Mouse (Mus musculus): ENCODE measurements at regions not wholly inside any gene's neighbourhood (a gene's known extent, or its start where the extent isn't known, plus 50 kb on each side); places are given as distances from the start of the nearest gene placed in this dataset.
A peak's percentile ranks its signal among the peaks of the same experiment; 100 is the strongest.

DNA sequence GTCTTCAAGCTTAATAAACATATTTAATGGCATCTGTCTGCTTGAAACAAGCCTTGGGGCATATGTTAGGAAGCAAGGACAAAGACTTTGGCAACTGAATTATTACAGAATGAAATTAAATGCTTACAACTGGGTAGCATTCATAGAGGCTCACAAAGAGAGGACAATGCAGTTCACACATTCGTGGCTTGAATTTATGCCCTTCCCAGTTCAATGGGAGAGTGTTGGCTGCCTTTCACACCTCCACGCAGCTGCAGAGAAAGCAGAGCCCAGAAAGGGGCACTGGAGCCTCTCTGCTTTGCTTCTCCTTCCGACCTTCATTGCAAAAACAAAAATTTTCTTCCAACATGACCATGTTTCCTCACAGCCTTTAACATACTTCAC, 800.3 kb downstream of the Tmem182 start:
- Histone ChIP-seq H3K4me2 (replicated peaks; ENCODE audit: low read depth) (no peak overlapping the region), H3K36me3 (ENCODE audit: control insufficient read depth, insufficient read depth, low read length) (no peaks in the 10 kb centered on the region), H3K4me1 (replicated peaks; ENCODE audit: control insufficient read depth, insufficient read depth) (no peaks in the 10 kb centered on the region), H3K27ac (replicated peaks) (no peak overlapping the region), H3K27me3 (ENCODE audit: control insufficient read depth, insufficient read depth, low read length) (no peaks in the 10 kb centered on the region), H3K9ac (ENCODE audit: low read length) (no peak overlapping the region), H3K9me3 (ENCODE audit: control insufficient read depth, low read length) (no peaks in the 10 kb centered on the region), H3K4me3 (ENCODE audit: low read depth, low read length) (no peak overlapping the region)
- 28% methylated on average over 3 of the region's 3 CpGs for WGBS
- DNase-seq (ENCODE audit: low spot score) (no peak), ATAC-seq (ENCODE audit: low FRiP score, low TSS enrichment) (no peak)
- no peak for TF ChIP-seq CTCF (IDR thresholded peaks at IDR 0.05; ENCODE audit: low read depth)
- no peak for TF ChIP-seq EP300 (optimal IDR thresholded peaks at IDR 0.05)

DNA sequence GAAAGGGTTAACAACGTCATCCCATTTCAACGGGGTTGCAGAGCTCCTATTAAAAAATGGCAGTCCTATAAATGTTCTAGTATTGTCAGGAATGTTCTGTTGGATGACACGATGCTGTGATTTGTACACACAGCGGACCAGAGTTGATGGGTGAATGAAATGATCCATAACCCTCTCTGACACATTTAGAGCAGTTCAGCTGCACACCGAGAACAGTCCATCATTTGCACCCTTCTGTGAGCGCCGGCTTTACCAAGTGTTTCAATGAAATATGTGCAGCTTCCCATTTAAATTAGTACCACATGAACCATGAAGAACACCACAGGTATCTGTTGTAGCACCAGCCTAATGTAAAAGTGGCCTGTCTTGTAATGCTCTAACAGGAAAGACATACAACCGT, 805.4 kb downstream of the Tmem182 start:
- no peak for DNase-seq (ENCODE audit: low spot score)
- Histone ChIP-seq H3K27me3 (ENCODE audit: control insufficient read depth, insufficient read depth, low read length) (no peaks in the 10 kb centered on the region), H3K36me3 (ENCODE audit: control insufficient read depth, insufficient read depth, low read length) (no peaks in the 10 kb centered on the region), H3K4me2 (replicated peaks; ENCODE audit: low read depth) (no peak overlapping the region), H3K4me1 (replicated peaks; ENCODE audit: control insufficient read depth, insufficient read depth) (no peaks in the 10 kb centered on the region), H3K4me3 (ENCODE audit: low read depth, low read length) (no peak overlapping the region), H3K9ac (ENCODE audit: low read length) (no peak overlapping the region), H3K27ac (replicated peaks) (no peak overlapping the region), H3K9me3 (ENCODE audit: control insufficient read depth, low read length) (no peaks in the 10 kb centered on the region)
- ATAC-seq (ENCODE audit: low FRiP score, low TSS enrichment): no peak
- TF ChIP-seq CTCF (IDR thresholded peaks at IDR 0.05; ENCODE audit: low read depth): no peak
- TF ChIP-seq EP300 (optimal IDR thresholded peaks at IDR 0.05): no peak
- 73% methylated on average over 8 of the region's 8 CpGs for WGBS

DNA sequence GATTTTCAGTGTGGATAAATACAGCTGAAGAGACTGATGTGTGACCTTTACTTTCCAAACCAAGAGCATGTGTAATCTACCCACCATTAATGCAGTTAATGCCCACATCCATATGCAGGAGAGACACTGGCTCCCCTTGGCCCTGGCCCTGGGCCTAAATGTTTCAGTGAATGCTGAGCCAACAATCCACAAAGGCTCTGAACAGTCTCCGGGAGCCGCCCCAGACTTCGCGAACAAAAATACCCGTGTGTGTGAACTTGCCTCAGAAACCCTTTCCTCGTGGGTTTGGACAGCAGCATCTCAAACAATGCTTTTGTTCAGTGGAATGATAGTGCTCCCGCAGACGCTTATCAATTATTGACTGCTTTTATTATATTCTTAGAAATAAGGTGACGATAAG, 846.4 kb downstream of the Tmem182 start:
- Histone ChIP-seq H3K4me2 (replicated peaks; ENCODE audit: low read depth) (no peak overlapping the region), H3K9ac (ENCODE audit: low read length) (no peak overlapping the region), H3K4me1 (replicated peaks; ENCODE audit: control insufficient read depth, insufficient read depth) (no peaks in the 10 kb centered on the region), H3K9me3 (ENCODE audit: control insufficient read depth, low read length) (no peaks in the 10 kb centered on the region), H3K36me3 (ENCODE audit: control insufficient read depth, insufficient read depth, low read length) (no peaks in the 10 kb centered on the region), H3K27me3 (ENCODE audit: control insufficient read depth, insufficient read depth, low read length) (no peaks in the 10 kb centered on the region), H3K4me3 (ENCODE audit: low read depth, low read length) (no peak overlapping the region), H3K27ac (replicated peaks) (no peak overlapping the region)
- TF ChIP-seq CTCF (IDR thresholded peaks at IDR 0.05; ENCODE audit: low read depth): no peak
- no peak for TF ChIP-seq EP300 (optimal IDR thresholded peaks at IDR 0.05)
- no peak for ATAC-seq (ENCODE audit: low FRiP score, low TSS enrichment)
- no peak for DNase-seq (ENCODE audit: low spot score)
- WGBS: 48% methylated on average over 9 of the region's 9 CpGs

DNA sequence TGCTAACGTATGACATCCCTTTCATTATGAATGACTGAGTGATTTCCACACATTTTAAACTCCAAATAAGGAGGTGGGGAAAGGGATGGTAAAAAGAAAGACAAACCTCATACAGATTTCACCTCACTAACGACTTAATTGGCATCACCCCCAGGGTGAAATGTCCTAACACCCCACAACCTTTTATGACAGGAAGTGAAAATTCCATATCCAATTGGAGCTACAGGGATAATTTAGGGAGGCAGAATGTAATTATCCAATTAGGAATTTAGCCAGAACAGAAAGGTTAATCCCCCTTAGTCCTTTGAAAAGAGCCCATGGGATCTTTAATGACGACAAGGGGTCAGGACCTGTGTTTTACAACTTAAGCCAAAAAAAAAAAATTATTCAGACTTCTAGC, 846.8 kb downstream of the Tmem182 start:
- DNase-seq (ENCODE audit: low spot score) (no peak), ATAC-seq (ENCODE audit: low FRiP score, low TSS enrichment) (no peak)
- H3K9me3 ChIP-seq (ENCODE audit: control insufficient read depth, low read length): no peaks in the 10 kb centered on the region
- H3K4me1 ChIP-seq (replicated peaks; ENCODE audit: control insufficient read depth, insufficient read depth): no peaks in the 10 kb centered on the region
- TF ChIP-seq CTCF (IDR thresholded peaks at IDR 0.05; ENCODE audit: low read depth) (no peak), EP300 (optimal IDR thresholded peaks at IDR 0.05) (no peak)
- no peak overlapping the region for H3K9ac ChIP-seq (ENCODE audit: low read length)
- no peaks in the 10 kb centered on the region for H3K27me3 ChIP-seq (ENCODE audit: control insufficient read depth, insufficient read depth, low read length)
- H3K4me3 ChIP-seq (ENCODE audit: low read depth, low read length): no peak overlapping the region
- H3K4me2 ChIP-seq (replicated peaks; ENCODE audit: low read depth): no peak overlapping the region
- 43% methylated on average over 3 of the region's 3 CpGs for WGBS
- H3K36me3 ChIP-seq (ENCODE audit: control insufficient read depth, insufficient read depth, low read length): no peaks in the 10 kb centered on the region
- H3K27ac ChIP-seq (replicated peaks): no peak overlapping the region

DNA sequence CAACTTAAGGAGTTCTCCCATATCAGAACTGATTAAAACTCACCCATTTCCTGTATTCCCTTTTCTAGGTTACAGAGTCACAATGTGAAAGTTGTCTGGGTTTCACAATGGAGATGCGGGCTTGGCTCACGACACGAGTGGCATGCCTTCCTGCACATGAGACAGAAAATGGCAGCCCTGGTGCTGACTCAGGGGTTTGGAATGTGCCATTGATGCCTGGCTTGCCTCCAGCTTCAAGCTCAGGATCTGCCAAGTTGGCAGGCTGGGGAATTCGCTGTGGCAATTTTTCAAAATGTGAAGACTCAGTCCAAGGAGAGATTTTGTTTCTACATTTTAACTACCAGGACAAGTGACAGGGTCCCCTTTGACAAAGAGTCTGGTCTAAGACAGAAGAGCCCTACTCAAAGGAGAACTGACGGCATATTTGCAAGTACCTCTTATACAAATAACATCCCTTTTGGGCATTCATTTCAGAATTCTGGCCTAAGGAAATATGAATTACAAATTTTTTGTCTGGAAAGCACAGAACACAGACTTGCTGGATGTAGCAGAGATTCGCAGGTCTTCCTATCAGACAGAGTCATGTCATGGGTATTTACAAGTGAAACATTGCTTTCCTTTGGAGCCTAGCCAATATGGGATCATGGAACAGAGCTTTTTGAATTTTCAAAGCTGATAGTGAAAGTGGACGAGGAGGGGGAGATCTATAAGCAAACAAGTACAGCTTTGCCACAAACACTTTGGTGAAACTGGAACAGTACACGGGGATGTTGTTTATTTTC, 847.4 kb downstream of the Tmem182 start:
- no peaks in the 10 kb centered on the region for H3K36me3 ChIP-seq (ENCODE audit: control insufficient read depth, insufficient read depth, low read length)
- no peak overlapping the region for H3K9ac ChIP-seq (ENCODE audit: low read length)
- H3K4me3 ChIP-seq (ENCODE audit: low read depth, low read length): no peak overlapping the region
- no peaks in the 10 kb centered on the region for H3K27me3 ChIP-seq (ENCODE audit: control insufficient read depth, insufficient read depth, low read length)
- no peak for ATAC-seq (ENCODE audit: low FRiP score, low TSS enrichment)
- no peaks in the 10 kb centered on the region for H3K9me3 ChIP-seq (ENCODE audit: control insufficient read depth, low read length)
- DNase-seq (ENCODE audit: low spot score): peak; percentile 29
- H3K27ac ChIP-seq (replicated peaks): no peak overlapping the region
- H3K4me1 ChIP-seq (replicated peaks; ENCODE audit: control insufficient read depth, insufficient read depth): no peaks in the 10 kb centered on the region
- TF ChIP-seq EP300 (optimal IDR thresholded peaks at IDR 0.05) (no peak), CTCF (IDR thresholded peaks at IDR 0.05; ENCODE audit: low read depth) (no peak)
- WGBS: 39% methylated on average over 8 of the region's 8 CpGs
- H3K4me2 ChIP-seq (replicated peaks; ENCODE audit: low read depth): no peak overlapping the region

DNA sequence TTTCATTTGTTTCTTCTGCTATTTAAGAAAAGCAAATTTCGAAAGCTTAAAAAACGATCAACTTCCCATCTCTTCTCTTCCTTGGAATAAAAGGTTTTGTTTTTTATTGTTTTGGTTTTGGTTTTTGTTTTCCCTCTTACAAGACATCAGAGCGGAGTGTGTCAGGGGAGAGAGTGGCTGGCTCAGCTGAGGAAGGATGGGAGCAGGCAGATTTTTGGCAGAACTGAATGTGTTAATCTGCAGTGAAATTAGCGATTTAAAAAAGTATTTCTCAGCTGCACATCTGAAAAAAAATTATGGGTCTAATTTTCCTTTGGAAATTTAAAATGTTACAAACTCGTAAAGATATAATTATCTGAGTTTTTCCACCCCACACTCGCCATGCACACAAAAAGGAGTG, 868.7 kb downstream of the Tmem182 start:
- H3K4me2 ChIP-seq (replicated peaks; ENCODE audit: low read depth): no peak overlapping the region
- no peak overlapping the region for H3K27ac ChIP-seq (replicated peaks)
- TF ChIP-seq EP300 (optimal IDR thresholded peaks at IDR 0.05) (no peak), CTCF (IDR thresholded peaks at IDR 0.05; ENCODE audit: low read depth) (no peak)
- DNase-seq (ENCODE audit: low spot score) (no peak), ATAC-seq (ENCODE audit: low FRiP score, low TSS enrichment) (no peak)
- H3K36me3 ChIP-seq (ENCODE audit: control insufficient read depth, insufficient read depth, low read length): no peaks in the 10 kb centered on the region
- no peak overlapping the region for H3K9ac ChIP-seq (ENCODE audit: low read length)
- no peak overlapping the region for H3K4me3 ChIP-seq (ENCODE audit: low read depth, low read length)
- WGBS: 81% methylated on average over 6 of the region's 6 CpGs
- H3K9me3 ChIP-seq (ENCODE audit: control insufficient read depth, low read length): no peaks in the 10 kb centered on the region
- no peaks in the 10 kb centered on the region for H3K4me1 ChIP-seq (replicated peaks; ENCODE audit: control insufficient read depth, insufficient read depth)
- H3K27me3 ChIP-seq (ENCODE audit: control insufficient read depth, insufficient read depth, low read length): no peaks in the 10 kb centered on the region
